Mouse (Mus musculus): ENCODE results near the gene Tmcc3.

Tmcc3 gene

GRCm38 (mm10) chr10:94575958-94576357 lies 264.2 kb downstream of the Tmcc3 start:
- DNase-seq (ENCODE audit: low spot score), result peak; percentile 13

- DNase-seq (ENCODE audit: low spot score), result no peak
These were observed 267.1 kb downstream of the Tmcc3 start for GRCm38 (mm10) chr10:94578870-94579269.

- no peak for DNase-seq (ENCODE audit: low spot score)
These were observed 269.6 kb downstream of the Tmcc3 start for GRCm38 (mm10) chr10:94581384-94581783.

GRCm38 (mm10) chr10:94583714-94584113 lies 272.0 kb downstream of the Tmcc3 start:
- no peak for DNase-seq (ENCODE audit: low spot score)

GRCm38 (mm10) chr10:94584851-94585359 lies 273.2 kb downstream of the Tmcc3 start:
- no peak for DNase-seq (ENCODE audit: low spot score)

- no peak for DNase-seq (ENCODE audit: low spot score)
These were observed 274.1 kb downstream of the Tmcc3 start for GRCm38 (mm10) chr10:94585819-94586218.

- no peak for DNase-seq (ENCODE audit: low spot score)
These were observed 277.2 kb downstream of the Tmcc3 start for GRCm38 (mm10) chr10:94588976-94589375.

GRCm38 (mm10) chr10:94595705-94596104 lies 284.0 kb downstream of the Tmcc3 start:
- peak; percentile 27 for DNase-seq (ENCODE audit: low spot score)

GRCm38 (mm10) chr10:94599846-94600245 lies 288.1 kb downstream of the Tmcc3 start:
- peak; percentile 14 for DNase-seq (ENCODE audit: low spot score)

- DNase-seq (ENCODE audit: low spot score), result no peak
These were observed 289.3 kb downstream of the Tmcc3 start for GRCm38 (mm10) chr10:94601034-94601433.

GRCm38 (mm10) chr10:94605491-94605890 lies 293.7 kb downstream of the Tmcc3 start:
- no peak for DNase-seq (ENCODE audit: low spot score)

- DNase-seq (ENCODE audit: low spot score), result peak; percentile 73
These were observed 297.6 kb downstream of the Tmcc3 start for GRCm38 (mm10) chr10:94609309-94609777.

GRCm38 (mm10) chr10:94611228-94611968 lies 299.6 kb downstream of the Tmcc3 start:
- DNase-seq (ENCODE audit: low spot score), result no peak

GRCm38 (mm10) chr10:94611969-94612440 lies 300.3 kb downstream of the Tmcc3 start:
- DNase-seq (ENCODE audit: low spot score), result no peak

GRCm38 (mm10) chr10:94619586-94619985 lies 307.8 kb downstream of the Tmcc3 start:
- no peak for DNase-seq (ENCODE audit: low spot score)

- DNase-seq (ENCODE audit: low spot score), result no peak
These were observed 308.8 kb downstream of the Tmcc3 start for GRCm38 (mm10) chr10:94620561-94620960.

- DNase-seq (ENCODE audit: low spot score), result no peak
These were observed 309.9 kb downstream of the Tmcc3 start for GRCm38 (mm10) chr10:94621420-94622225.

- DNase-seq (ENCODE audit: low spot score), result no peak
These were observed 310.5 kb downstream of the Tmcc3 start for GRCm38 (mm10) chr10:94622281-94622680.

GRCm38 (mm10) chr10:94622828-94623227 lies 311.1 kb downstream of the Tmcc3 start:
- DNase-seq (ENCODE audit: low spot score), result no peak

- peak; percentile 62 for DNase-seq (ENCODE audit: low spot score)
These were observed 311.9 kb downstream of the Tmcc3 start for GRCm38 (mm10) chr10:94623617-94624016.

GRCm38 (mm10) chr10:94625036-94625435 lies 313.3 kb downstream of the Tmcc3 start:
- no peak for DNase-seq (ENCODE audit: low spot score)

GRCm38 (mm10) chr10:94625606-94626005 lies 313.9 kb downstream of the Tmcc3 start:
- no peak for DNase-seq (ENCODE audit: low spot score)
